Mouse (Mus musculus) stomach, adult 2 months (tissue): ENCODE data around the gene Gm4847. TPM values are rescaled to one million over a fixed set of nuclear protein-coding genes. Genes with fewer than 3 reads are reported as not detected.

Experiments used
- polyA plus RNA-seq: library from polyadenylated mRNA; depleted of rRNA; stranded (reverse); fragments of >200 nt; gene quantifications from 2 replicates; pipeline ENCODE4 v1.2.3, GENCODE M21; 2012; rRNA removed

Gm4847 gene
- polyA plus RNA-seq, result not detected in 2 replicates

GRCm38 (mm10) chr1:166647593-166647992, at the start of gene Gm4847:
Gene Gm4847 (minus strand): TSS chr1:166647693.

GRCm38 (mm10) chr1:166681745-166682144, 34.3 kb upstream of the Gm4847 start, which contains the start of gene Fmo9:
Gene Fmo9 (minus strand): TSS chr1:166681845.

Other genes starting within 250 kb of the Gm4847 start
- gene Pogk, start 237.8 kb downstream of the Gm4847 start, polyA plus RNA-seq, result 1.4 and 2.0 TPM in 2 replicates
- 0.31 TPM in 1 of 2 replicates, not detected in the other for gene Gm4846, start 150.1 kb downstream of the Gm4847 start, polyA plus RNA-seq
- not detected in 2 replicates for gene Fmo9, start 34.2 kb upstream of the Gm4847 start, polyA plus RNA-seq